Mouse (Mus musculus): Measurements from ENCODE around the gene Cacna2d2. TPM values are rescaled to one million over a fixed set of nuclear protein-coding genes. Genes with fewer than 3 reads are reported as not detected.
A peak's percentile ranks its signal among the peaks of the same experiment; 100 is the strongest.

The Cacna2d2 gene
- polyA plus RNA-seq, 1 experiment from 2014 or later = 0.74 TPM

DNA sequence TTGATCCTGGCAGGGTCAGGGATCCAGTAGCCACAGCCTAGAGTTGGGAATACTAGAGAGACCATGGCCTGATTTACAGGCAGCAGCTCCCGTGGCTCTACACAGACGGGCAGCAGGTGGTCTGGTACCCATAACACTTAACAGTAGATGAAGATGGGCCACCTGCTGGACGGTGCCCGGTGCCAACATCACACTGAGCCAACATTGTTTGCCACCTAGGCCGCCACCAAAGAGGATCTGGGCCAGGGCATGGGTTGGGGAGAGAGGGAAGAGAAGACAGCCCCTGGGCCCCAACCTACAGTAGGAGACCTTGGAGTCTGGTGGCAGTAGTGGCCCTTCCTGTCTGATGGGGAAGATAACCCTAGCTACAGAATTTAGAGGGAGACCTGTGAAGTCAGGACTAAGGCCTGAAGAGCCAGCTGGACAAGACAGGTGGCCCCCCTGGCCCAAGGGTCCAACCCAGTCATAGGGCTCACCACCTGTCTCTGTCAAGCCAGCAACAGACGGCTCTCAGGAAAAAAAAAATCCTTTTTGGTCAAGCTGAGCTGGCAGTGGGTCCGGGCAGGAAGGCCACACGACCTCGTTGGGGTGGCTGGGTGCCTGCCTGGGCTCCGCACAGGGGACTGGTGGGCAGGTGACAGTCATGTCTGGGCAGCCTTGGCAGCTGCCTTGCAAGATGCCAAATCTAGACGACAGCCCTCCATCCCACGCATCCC, 102.9 kb downstream of the Cacna2d2 start:
- no peak overlapping the region for H3K4me3 ChIP-seq (ENCODE audit: low read length)
- ATAC-seq (ENCODE audit: low FRiP score, low TSS enrichment) = no peak
- no peak overlapping the region for H3K4me2 ChIP-seq (replicated peaks; ENCODE audit: low read depth, low read length)
- no peaks in the 10 kb centered on the region for H3K27me3 ChIP-seq (ENCODE audit: insufficient read depth, low read length)
- H3K4me1 ChIP-seq (ENCODE audit: insufficient read depth, low read length) = peaks cover 4% of the 10 kb centered on the region; the same call in 1 of the 2 replicates
- H3K9ac ChIP-seq (replicated peaks; ENCODE audit: low read length) = no peak overlapping the region
- H3K27ac ChIP-seq (ENCODE audit: low read length) = no peak overlapping the region
- no peaks in the 10 kb centered on the region for H3K9me3 ChIP-seq (ENCODE audit: low read length)
- no peaks in the 10 kb centered on the region for H3K36me3 ChIP-seq (ENCODE audit: insufficient read depth, low read length)
- 80% methylated on average over 12 of the region's 12 CpGs for WGBS

DNA sequence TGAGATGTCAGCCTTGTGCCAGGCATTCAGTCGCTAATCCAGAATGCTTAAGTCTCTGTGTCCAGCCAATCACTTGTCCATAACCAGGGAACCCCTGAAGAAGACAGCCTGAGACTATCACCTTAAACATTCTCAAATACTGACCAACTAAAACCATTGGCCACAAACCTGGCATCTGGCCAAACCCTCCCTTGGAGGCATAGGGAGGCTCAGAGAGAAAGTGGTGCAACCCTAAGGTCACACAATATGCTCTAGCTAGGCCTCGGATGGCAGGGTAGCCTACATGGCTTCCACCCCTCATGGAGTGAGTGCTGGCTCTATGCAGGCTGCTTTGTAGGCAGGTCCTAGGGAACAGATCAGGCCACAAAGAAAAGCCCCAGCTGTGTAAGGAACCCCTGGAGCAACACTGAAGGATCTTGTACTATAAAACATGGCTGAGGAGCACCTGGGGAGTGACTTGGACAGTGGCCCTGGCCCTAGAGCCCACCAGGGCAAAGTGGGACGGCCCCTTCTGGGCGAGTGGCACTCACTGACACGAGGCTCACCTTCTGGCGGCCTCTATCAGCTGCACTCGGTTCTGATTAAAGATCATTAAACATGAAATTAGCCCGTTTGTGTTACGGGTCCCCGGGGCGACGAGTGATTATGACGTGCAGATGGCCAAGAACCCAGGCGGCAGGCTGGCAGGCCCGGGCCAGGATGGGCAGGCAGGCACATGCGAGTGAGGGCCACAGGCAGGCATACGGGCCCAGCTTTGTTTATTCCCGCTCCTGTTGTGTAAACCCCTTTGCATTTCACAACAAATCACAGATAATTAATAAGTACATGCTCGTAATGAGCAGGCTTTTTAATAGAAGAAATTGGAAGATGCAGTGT, 105.5 kb downstream of the Cacna2d2 start:
- no peak for ATAC-seq (ENCODE audit: low FRiP score, low TSS enrichment)
- Histone ChIP-seq H3K36me3 (ENCODE audit: insufficient read depth, low read length) (no peaks in the 10 kb centered on the region), H3K4me3 (ENCODE audit: low read length) (no peak overlapping the region), H3K27me3 (ENCODE audit: insufficient read depth, low read length) (no peaks in the 10 kb centered on the region), H3K9me3 (ENCODE audit: low read length) (no peaks in the 10 kb centered on the region), H3K9ac (replicated peaks; ENCODE audit: low read length) (no peak overlapping the region), H3K27ac (ENCODE audit: low read length) (no peak overlapping the region), H3K4me1 (ENCODE audit: insufficient read depth, low read length) (peaks cover 15% of the 10 kb centered on the region), H3K4me2 (replicated peaks; ENCODE audit: low read depth, low read length) (no peak overlapping the region)
- WGBS = 76% methylated on average over 19 of the region's 19 CpGs

DNA sequence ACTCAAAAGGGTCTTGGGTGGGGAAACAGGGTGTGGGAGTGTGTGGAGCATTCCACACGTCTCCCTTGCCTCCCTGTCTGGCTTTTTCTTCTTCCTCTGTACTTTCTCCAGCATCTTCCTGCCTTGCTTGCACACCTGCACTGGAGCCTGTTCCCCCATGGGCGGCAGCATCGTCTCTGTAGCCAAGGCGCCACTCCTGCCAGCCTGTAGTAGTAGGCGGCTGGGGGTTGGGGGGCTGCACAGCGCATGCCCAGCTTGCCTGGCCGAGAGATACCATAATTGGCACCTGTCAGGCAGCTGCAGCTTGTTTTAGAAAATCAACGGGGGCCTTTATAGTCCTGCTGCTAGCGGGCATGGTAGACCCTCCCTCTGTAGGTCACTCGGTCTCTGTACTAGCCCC, 108.9 kb downstream of the Cacna2d2 start:
- WGBS = 52% methylated on average over 10 of the region's 10 CpGs
- Histone ChIP-seq H3K27ac (ENCODE audit: low read length) (no peak overlapping the region), H3K4me3 (ENCODE audit: low read length) (no peak overlapping the region), H3K36me3 (ENCODE audit: insufficient read depth, low read length) (no peaks in the 10 kb centered on the region), H3K4me2 (replicated peaks; ENCODE audit: low read depth, low read length) (no peak overlapping the region), H3K9me3 (ENCODE audit: low read length) (no peaks in the 10 kb centered on the region), H3K27me3 (ENCODE audit: insufficient read depth, low read length) (no peaks in the 10 kb centered on the region), H3K4me1 (ENCODE audit: insufficient read depth, low read length) (peaks cover 41% of the 10 kb centered on the region), H3K9ac (replicated peaks; ENCODE audit: low read length) (no peak overlapping the region)
- no peak for ATAC-seq (ENCODE audit: low FRiP score, low TSS enrichment)

- H3K27me3 ChIP-seq (ENCODE audit: insufficient read depth, low read length) = 0 out of 2 replicates have a peak, but pooled peaks cover 3% of the 10 kb centered on the region
- H3K4me2 ChIP-seq (replicated peaks; ENCODE audit: low read depth, low read length) = no peak overlapping the region
- H3K9me3 ChIP-seq (ENCODE audit: low read length) = no peaks in the 10 kb centered on the region
- no peak overlapping the region for H3K27ac ChIP-seq (ENCODE audit: low read length)
- peaks cover 41% of the 10 kb centered on the region for H3K4me1 ChIP-seq (ENCODE audit: insufficient read depth, low read length)
- ATAC-seq (ENCODE audit: low FRiP score, low TSS enrichment) = no peak
- WGBS = 78% methylated on average over 14 of the region's 14 CpGs
- H3K36me3 ChIP-seq (ENCODE audit: insufficient read depth, low read length) = no peaks in the 10 kb centered on the region
- no peak overlapping the region for H3K9ac ChIP-seq (replicated peaks; ENCODE audit: low read length)
- H3K4me3 ChIP-seq (ENCODE audit: low read length) = no peak overlapping the region
Observed at GRCm38 (mm10) chr9:107510384-107511100, 111.1 kb downstream of the Cacna2d2 start.

GRCm38 (mm10) chr9:107511436-107511835, 112.0 kb downstream of the Cacna2d2 start:
- no peak overlapping the region for H3K4me2 ChIP-seq (replicated peaks; ENCODE audit: low read depth, low read length)
- no peaks in the 10 kb centered on the region for H3K36me3 ChIP-seq (ENCODE audit: insufficient read depth, low read length)
- no peak for ATAC-seq (ENCODE audit: low FRiP score, low TSS enrichment)
- H3K27me3 ChIP-seq (ENCODE audit: insufficient read depth, low read length) = 0 out of 2 replicates have a peak, but pooled peaks cover 3% of the 10 kb centered on the region
- no peak overlapping the region for H3K9ac ChIP-seq (replicated peaks; ENCODE audit: low read length)
- 0 out of 2 replicates have a peak overlapping the region, but pooled peaks have one; percentile 35 for H3K27ac ChIP-seq (ENCODE audit: low read length)
- H3K9me3 ChIP-seq (ENCODE audit: low read length) = no peaks in the 10 kb centered on the region
- H3K4me3 ChIP-seq (ENCODE audit: low read length) = no peak overlapping the region
- peaks cover 41% of the 10 kb centered on the region for H3K4me1 ChIP-seq (ENCODE audit: insufficient read depth, low read length)
- 44% methylated on average over 8 of the region's 8 CpGs for WGBS

- Histone ChIP-seq H3K4me1 (ENCODE audit: insufficient read depth, low read length) (peaks cover 36% of the 10 kb centered on the region), H3K9ac (replicated peaks; ENCODE audit: low read length) (no peak overlapping the region), H3K27ac (ENCODE audit: low read length) (no peak overlapping the region), H3K4me3 (ENCODE audit: low read length) (no peak overlapping the region), H3K36me3 (ENCODE audit: insufficient read depth, low read length) (no peaks in the 10 kb centered on the region), H3K27me3 (ENCODE audit: insufficient read depth, low read length) (0 out of 2 replicates have a peak, but pooled peaks cover 3% of the 10 kb centered on the region), H3K4me2 (replicated peaks; ENCODE audit: low read depth, low read length) (no peak overlapping the region), H3K9me3 (ENCODE audit: low read length) (no peaks in the 10 kb centered on the region)
- 44% methylated on average over 16 of the region's 16 CpGs for WGBS
- no peak for ATAC-seq (ENCODE audit: low FRiP score, low TSS enrichment)
Observed at GRCm38 (mm10) chr9:107512326-107512725, 112.9 kb downstream of the Cacna2d2 start.

DNA sequence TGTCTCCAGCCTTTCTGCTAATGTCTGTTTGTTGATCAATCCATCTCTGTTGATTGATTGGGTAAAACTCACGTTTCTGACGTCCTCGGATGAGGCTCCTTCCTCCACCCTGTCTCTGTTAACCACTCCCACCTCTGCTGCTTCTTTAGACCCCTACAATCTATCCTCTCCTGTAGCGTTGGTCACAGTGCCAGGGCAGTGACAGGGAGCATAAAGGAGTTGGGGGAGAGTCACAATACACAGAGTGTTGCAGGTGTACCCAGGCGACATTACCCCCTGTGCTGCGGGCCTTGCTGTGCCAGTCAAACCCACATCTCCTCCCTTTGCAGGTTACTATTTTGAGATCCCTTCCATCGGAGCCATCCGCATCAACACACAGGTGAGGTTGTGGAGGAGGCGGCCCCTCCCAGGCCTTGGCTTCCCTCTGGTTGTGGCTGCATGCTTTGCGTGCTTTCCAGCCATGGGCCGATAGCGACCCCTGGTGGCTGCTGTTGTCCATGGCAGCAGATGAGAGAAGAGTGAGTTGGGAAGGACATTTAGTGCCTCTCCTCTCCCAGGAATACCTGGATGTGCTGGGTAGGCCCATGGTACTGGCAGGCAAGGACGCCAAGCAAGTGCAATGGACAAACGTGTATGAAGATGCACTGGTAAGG, 115.0 kb downstream of the Cacna2d2 start:
- H3K9me3 ChIP-seq (ENCODE audit: low read length) = no peaks in the 10 kb centered on the region
- 23% methylated on average over 14 of the region's 14 CpGs for WGBS
- H3K4me3 ChIP-seq (ENCODE audit: low read length) = no peak overlapping the region
- no peaks in the 10 kb centered on the region for H3K36me3 ChIP-seq (ENCODE audit: insufficient read depth, low read length)
- H3K27me3 ChIP-seq (ENCODE audit: insufficient read depth, low read length) = 0 out of 2 replicates have a peak, but pooled peaks cover 3% of the 10 kb centered on the region
- peak; percentile 28; the same call in 1 of the 2 replicates for ATAC-seq (ENCODE audit: low FRiP score, low TSS enrichment)
- no peak overlapping the region for H3K27ac ChIP-seq (ENCODE audit: low read length)
- H3K9ac ChIP-seq (replicated peaks; ENCODE audit: low read length) = no peak overlapping the region
- peaks cover 28% of the 10 kb centered on the region for H3K4me1 ChIP-seq (ENCODE audit: insufficient read depth, low read length)
- H3K4me2 ChIP-seq (replicated peaks; ENCODE audit: low read depth, low read length) = no peak overlapping the region

GRCm38 (mm10) chr9:107520331-107520730, 120.9 kb downstream of the Cacna2d2 start:
- Histone ChIP-seq H3K27ac (ENCODE audit: low read length) (no peak overlapping the region), H3K36me3 (ENCODE audit: insufficient read depth, low read length) (no peaks in the 10 kb centered on the region), H3K9me3 (ENCODE audit: low read length) (no peaks in the 10 kb centered on the region), H3K9ac (replicated peaks; ENCODE audit: low read length) (no peak overlapping the region), H3K4me2 (replicated peaks; ENCODE audit: low read depth, low read length) (no peak overlapping the region), H3K4me1 (ENCODE audit: insufficient read depth, low read length) (peaks cover 10% of the 10 kb centered on the region), H3K4me3 (ENCODE audit: low read length) (no peak overlapping the region), H3K27me3 (ENCODE audit: insufficient read depth, low read length) (peaks cover 1% of the 10 kb centered on the region; the same call in 1 of the 2 replicates)
- no peak for ATAC-seq (ENCODE audit: low FRiP score, low TSS enrichment)
- WGBS = 67% methylated on average over 6 of the region's 6 CpGs

GRCm38 (mm10) chr9:107521190-107521589, 121.8 kb downstream of the Cacna2d2 start:
- Histone ChIP-seq H3K4me2 (replicated peaks; ENCODE audit: low read depth, low read length) (no peak overlapping the region), H3K4me3 (ENCODE audit: low read length) (no peak overlapping the region), H3K4me1 (ENCODE audit: insufficient read depth, low read length) (peaks cover 10% of the 10 kb centered on the region), H3K36me3 (ENCODE audit: insufficient read depth, low read length) (no peaks in the 10 kb centered on the region), H3K27ac (ENCODE audit: low read length) (no peak overlapping the region), H3K27me3 (ENCODE audit: insufficient read depth, low read length) (peaks cover 10% of the 10 kb centered on the region), H3K9ac (replicated peaks; ENCODE audit: low read length) (no peak overlapping the region), H3K9me3 (ENCODE audit: low read length) (no peaks in the 10 kb centered on the region)
- 57% methylated on average over 5 of the region's 5 CpGs for WGBS
- no peak for ATAC-seq (ENCODE audit: low FRiP score, low TSS enrichment)

Data from kidney, embryonic 16.5 days (tissue).